Mouse (Mus musculus): ENCODE data around the gene Vgll4.

Vgll4 gene

DNA sequence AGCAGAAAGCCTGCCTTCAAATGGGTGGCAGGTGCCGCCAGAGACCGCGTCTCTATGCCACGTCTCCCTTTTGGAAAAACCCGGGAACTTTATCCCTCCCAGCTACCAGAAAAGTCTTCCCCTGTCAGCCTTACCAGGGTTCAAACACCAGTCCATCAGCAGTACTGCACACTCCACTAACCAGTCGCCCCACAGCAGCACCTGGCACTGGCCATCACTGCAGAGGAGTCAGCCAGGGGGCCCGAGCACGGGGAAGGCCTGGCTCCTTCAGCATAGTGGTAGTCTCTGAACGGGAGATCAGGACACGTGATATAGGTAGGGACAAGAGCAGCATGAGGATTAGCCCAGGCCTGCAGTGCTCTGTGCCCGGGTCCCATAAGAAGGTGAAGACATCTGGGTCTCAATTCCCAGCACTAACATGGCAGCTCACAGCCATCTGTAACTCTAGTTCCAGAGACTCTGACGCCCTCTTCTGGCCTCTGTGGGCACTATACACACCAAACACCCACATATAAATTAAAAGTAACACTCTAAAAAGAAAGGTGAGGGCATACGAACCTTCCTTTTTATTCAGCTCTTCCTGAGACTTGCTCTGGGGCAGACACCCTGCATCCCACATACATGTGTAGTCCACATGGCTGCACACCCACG, 98.7 kb downstream of the Vgll4 start:
- DNase-seq (ENCODE audit: low read depth, low spot score): peak; percentile 38

DNA sequence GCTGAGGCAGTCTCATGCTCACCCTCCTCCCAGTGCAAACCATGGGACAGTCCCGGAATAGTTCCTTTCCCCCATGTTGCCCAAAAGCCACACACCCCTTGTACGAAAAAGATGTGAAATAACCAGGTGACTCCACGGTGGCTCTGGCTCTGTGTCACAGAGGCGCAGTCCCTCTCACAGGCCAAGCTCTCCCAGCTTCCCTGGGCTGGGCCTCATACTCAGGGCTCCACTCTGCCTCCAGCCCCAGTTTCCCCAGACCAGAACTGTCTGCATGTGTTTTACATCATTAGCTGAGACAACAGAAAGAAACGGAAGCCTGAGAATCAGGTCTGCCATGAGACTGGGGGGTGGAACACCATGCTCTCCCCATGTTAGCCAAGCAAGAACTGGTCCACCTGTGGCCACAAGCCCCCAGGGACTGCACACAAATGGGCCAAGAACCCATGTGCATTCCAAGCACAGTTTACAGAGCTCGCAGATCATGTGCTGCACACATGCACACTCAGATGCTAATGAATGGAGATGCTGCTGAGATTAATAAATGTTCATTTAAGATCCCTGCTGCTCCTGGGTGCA, 100.2 kb downstream of the Vgll4 start:
- no peak for DNase-seq (ENCODE audit: low read depth, low spot score)

DNA sequence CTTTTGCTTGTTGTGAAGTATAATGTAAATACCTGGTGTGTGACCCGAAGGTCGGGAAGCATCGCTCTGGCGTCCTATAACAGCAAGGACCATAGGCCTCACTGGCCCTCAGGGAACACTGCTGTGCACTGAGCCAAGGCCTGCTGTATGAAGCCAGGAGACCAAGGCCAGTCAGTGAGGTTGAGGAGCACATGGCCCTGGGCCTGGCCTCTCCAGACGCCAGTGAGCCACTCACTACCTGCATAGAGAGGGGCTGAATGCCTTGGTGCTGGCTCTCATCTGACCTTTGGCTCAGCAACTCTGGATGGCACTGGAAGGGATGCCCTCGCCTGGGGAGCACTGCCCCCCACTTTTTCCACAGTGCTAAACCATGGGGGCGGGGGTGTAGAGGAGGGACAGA, 101.1 kb downstream of the Vgll4 start:
- no peak for DNase-seq (ENCODE audit: low read depth, low spot score)

DNA sequence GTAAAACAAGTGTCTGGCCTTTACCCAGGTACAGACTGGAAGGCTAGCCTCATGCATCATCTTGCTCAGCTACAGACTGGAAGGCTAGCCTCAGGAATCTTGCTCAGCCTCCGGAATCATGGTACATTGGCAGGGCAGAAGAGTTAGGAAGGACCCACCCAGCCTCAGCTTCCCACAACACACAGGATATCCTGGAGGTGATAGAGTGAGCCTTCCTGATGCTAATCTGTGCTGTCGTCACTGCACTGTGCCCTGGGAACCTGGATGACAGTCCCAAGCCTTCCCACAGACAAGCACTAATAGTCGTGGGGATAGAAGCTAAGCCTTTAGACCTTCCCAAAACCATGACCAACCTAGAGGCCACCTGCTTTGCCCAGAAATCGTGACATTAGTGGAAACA, 103.2 kb downstream of the Vgll4 start:
- DNase-seq (ENCODE audit: low read depth, low spot score): no peak

GRCm38 (mm10) chr6:114866078-114866477, 103.7 kb downstream of the Vgll4 start:
- no peak for DNase-seq (ENCODE audit: low read depth, low spot score)

- DNase-seq (ENCODE audit: low read depth, low spot score): no peak
Observed at GRCm38 (mm10) chr6:114864421-114864820, 105.4 kb downstream of the Vgll4 start.

- no peak for DNase-seq (ENCODE audit: low read depth, low spot score)
Observed at GRCm38 (mm10) chr6:114863501-114863900, 106.3 kb downstream of the Vgll4 start.

DNA sequence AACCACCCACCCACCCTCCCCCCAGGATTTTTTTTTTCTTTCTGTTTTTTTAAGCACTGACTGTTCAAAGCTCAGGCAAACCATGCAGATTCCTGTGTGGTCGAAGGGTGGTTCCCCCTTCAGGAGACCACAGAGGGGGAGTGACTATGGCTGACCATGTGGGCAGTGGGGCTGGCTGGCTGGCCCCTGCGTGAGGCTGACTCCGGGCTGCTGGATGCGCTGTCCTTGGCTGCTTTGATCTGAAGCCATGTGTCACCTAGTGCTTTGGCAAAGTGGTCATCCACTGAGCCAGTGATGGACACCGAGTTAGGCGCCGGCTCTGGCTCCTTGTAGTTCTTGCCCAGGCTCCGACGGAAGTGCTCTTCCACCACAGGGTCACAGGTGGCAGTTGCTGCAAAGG, 107.7 kb downstream of the Vgll4 start:
- no peak for DNase-seq (ENCODE audit: low read depth, low spot score)

GRCm38 (mm10) chr6:114861591-114861990, 108.2 kb downstream of the Vgll4 start:
- no peak for DNase-seq (ENCODE audit: low read depth, low spot score)

DNA sequence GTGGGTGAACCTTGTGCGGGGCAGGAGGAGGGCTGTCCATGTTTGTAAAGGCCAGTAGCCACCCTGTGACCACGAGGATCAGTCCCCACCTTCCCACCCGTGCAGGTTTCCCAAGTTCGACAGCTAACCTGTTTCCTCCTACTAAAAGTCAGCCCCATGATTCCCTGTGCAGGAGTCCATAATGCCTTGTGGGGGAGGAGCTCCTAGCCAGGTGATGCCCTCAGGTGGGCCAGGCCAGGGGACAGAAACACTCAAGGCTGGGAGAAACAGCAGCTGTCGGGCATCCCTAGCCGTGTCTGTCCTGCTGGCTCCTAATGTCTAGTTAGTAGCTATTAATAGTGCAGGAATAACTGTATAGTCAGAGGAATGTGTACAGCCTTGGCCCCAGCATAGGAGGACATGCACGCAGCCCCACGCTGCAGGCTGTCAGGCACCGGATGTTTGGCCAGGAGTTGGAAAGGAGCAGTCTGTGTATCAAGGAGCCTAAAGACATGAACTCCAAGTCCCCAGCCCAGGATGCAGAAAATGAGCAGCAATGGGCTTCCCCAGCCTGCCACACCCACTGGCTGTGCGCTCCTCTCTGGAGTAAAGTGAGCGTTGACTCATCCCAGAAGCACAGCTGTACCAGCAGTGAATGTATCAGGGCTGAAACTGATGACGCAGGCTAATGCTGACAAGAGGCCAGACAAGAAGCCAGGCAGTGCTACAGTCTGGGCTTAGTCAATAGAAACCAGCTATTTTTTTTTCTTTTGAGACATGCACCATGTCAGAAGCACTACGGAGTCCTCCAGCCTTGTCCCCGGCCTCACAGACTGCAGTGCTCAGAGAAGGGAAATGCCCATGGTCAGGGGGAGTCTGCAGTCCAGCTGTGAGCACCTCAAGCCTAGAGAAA, 108.9 kb downstream of the Vgll4 start:
- no peak for DNase-seq (ENCODE audit: low read depth, low spot score)

DNA sequence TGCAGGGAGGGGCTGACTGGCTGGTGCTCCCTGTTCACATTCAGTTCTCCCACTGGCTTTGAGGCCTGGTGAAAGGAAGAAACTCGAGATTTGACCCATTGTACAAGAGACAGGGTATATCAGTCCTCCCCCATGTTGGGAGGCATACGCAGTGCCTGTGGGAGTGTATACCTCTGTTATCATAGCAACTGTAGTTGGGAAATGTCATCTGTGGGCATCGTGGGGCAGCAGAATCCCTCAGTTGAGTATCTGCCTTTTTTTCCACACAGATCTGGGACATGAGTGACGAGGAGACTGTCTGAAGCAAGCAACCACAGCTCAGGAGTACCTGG, 111.1 kb downstream of the Vgll4 start:
- DNase-seq (ENCODE audit: low read depth, low spot score): no peak

DNA sequence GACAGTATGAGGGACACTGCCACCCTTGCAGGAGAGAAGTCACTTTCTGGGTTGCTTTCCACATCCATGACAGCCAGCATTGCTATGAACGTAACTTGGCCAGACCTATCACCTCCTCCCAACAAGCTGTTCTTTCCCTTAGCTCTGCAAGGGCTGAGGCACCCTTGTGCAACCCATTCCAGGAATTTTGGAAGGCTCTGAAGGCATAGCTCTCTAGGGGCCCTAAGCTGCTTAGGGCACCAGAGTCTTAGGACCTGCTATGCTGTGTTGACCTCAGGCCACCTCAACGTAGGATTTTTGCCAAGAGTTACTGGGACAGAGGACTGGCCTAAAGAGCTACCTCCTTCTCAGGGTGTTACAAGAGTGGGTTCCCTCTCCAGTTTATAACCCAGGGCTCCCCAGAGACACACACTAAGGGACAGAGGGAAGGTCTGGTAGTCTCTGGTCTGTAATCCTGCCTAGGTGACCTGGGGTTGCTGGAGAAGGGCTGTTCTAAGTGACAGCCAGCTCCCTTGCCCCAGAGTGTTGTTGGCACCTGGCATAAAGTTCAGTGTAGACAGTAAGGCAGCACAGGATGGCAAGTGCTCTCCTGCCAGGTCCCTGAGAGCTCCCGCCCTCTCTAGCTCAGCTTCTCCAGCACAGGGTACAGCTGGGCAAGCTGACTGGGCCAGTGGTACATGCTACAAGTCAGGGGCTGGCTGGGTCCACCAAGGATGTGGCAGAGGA, 111.6 kb downstream of the Vgll4 start:
- no peak for DNase-seq (ENCODE audit: low read depth, low spot score)

DNA sequence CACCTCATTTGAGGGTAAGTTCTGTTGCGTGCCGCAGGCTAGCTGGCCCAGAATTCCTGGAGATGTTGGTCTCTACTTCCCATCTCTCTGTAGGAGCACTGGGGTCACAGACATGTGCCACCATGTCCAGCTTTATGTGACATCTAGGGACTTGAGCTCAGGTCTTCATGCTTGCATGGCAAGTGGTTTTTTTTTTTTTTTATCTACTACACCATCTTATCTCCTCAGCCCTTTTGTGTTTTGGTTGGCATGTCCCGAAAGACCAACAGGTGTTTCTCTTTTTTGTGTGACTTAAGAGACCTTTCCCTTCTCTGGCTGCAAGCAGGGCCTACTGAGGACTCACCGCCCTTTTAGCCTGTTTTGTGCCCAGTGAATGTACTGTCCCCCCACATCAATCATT, 113.3 kb downstream of the Vgll4 start:
- DNase-seq (ENCODE audit: low read depth, low spot score): no peak

DNA sequence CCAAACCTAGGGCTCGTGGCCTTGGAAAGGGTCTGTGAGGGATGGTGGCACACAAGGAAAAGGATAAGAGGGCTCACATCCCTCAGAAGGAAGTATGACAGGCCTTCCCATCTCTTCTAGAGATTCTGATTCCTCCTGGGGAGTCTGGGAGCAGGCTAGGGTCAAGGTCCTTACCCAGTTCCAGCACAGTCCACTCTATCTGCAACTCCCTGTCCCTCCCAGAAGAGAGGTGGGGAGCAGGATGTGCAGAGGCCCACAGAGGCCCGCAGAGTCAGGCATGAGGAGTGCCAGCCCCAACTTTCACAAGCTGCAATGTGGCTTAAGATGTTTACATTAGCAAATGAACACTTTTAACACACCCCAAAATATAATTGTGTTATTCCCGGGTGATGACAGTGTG, 114.2 kb downstream of the Vgll4 start:
- DNase-seq (ENCODE audit: low read depth, low spot score): no peak

DNA sequence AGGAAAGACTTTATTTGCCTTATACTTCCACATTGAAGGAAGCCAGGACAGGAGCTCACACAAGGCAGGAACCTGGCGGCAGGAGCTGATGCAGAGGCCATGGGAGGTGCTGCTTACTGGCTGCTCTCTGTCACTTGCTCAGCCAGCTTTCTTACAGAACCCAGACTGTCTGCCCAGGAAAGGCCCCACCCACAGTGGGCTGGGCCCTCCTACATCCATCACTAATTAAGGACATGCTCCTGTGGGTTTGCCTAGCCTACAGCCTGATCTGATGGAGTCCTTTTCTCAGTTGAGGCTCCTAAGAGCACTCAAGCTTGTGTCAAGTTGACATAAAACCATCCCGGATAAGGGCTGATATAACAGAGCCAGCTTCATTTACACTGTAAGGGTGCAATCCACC, 115.4 kb downstream of the Vgll4 start:
- DNase-seq (ENCODE audit: low read depth, low spot score): no peak

GRCm38 (mm10) chr6:114852739-114853138, 117.1 kb downstream of the Vgll4 start:
- no peak for DNase-seq (ENCODE audit: low read depth, low spot score)

DNA sequence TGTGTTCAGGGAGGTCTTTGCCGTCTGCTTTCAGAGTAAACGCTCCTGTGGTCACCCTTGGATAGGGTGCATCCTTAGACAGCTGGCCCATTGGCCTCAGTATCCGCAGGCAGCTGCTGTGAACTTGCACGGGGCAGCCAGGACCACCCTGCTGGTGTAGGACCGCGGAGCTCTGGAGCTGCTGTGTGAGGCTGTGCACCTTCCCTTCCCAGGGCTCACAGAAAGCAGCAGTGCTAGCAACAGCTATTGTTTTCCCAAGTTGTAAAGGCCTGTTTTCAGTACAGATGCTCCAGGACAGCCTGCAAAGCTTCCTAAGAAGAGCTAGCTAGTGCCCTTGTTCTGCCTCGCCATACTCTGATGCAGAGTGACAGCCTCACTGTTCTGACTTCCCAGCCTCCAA, 118.1 kb downstream of the Vgll4 start:
- no peak for DNase-seq (ENCODE audit: low read depth, low spot score)

- no peak for DNase-seq (ENCODE audit: low read depth, low spot score)
Observed at GRCm38 (mm10) chr6:114849787-114850186, 120.0 kb downstream of the Vgll4 start.

DNA sequence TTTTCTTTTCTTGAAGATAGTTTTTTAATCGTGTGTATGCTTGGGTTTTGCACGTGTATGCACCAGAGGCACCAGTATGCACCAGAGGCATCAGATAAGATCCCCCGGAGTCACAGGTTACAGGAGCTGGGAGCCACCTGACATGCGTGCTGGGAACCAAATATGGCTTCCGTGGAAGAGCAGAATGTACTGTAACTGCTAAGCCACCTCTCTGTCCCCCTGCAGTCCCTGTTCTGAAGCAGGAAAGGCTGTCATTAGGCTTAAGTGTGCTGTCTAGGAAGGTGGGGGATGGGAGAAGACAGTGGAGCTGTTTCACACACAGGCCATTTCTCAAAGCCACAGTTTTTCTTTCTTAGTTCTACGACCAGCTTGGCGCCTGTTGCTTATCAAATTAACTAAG, 121.0 kb downstream of the Vgll4 start:
- DNase-seq (ENCODE audit: low read depth, low spot score): no peak

DNA sequence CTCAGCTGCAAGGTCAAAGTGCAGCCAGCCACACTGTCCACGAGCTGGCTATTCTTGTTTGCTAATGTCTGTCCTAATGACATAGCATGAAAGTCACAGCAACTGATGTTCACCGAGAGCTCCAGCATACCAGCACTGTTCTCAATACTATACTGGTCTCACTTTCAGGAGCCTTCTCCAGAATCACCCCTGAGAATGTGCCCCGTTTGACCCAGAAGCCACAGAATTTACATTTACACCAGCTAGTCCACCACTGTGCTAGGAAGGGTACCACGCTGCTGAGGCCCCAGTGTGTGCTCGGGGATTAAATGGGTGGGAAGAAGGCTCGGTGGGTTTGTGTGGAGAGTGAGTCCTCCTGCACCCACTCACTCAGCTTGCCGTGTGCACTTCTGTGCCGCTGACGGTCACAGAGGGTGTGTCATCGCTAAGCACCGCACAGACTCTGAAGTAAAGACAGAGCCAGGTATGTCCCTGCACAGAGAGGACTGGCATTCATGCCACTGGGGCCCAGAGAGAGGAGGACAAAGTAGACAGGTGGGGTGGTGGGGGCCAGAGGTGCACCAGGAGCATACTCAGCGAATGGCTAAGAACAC, 122.1 kb downstream of the Vgll4 start:
- no peak for DNase-seq (ENCODE audit: low read depth, low spot score)

GRCm38 (mm10) chr6:114846153-114846772, 123.5 kb downstream of the Vgll4 start:
- DNase-seq (ENCODE audit: low read depth, low spot score): peak; percentile 81
